Mouse (Mus musculus) ZHBTc4 (cell line): ENCODE data around the gene Tex48.

ENCODE experiments used
- DNase-seq: peaks from one replicate; pipeline ENCODE4 v3.0.0-alpha.2; 2011; ENCODE audit warnings: low read depth, low spot score

Gene Tex48

GRCm38 (mm10) chr4:63622378-63622835 lies at the start of gene Tex48:
Gene Tex48, minus strand, starts transcription at chr4:63622428.
- peak; percentile 43 for DNase-seq

GRCm38 (mm10) chr4:63668255-63668654 lies 46.0 kb upstream of the Tex48 start:
- DNase-seq = no peak

- no peak for DNase-seq
Measured at GRCm38 (mm10) chr4:63665738-63666137, 43.5 kb upstream of the Tex48 start.

- DNase-seq = peak; percentile 9
Measured at GRCm38 (mm10) chr4:63663279-63663678, 41.1 kb upstream of the Tex48 start, which contains the start of gene Gm11214. Gene Gm11214, minus strand, starts transcription at chr4:63663379.

GRCm38 (mm10) chr4:63661857-63662256 lies 39.6 kb upstream of the Tex48 start:
- no peak for DNase-seq

- DNase-seq = no peak
Measured at GRCm38 (mm10) chr4:63661426-63661825, 39.2 kb upstream of the Tex48 start.

GRCm38 (mm10) chr4:63659775-63660174 lies 37.5 kb upstream of the Tex48 start:
- DNase-seq = peak; percentile 27

GRCm38 (mm10) chr4:63659086-63659485 lies 36.9 kb upstream of the Tex48 start:
- DNase-seq = peak; percentile 12

GRCm38 (mm10) chr4:63654381-63654780 lies 32.2 kb upstream of the Tex48 start:
- DNase-seq = no peak

- no peak for DNase-seq
Measured at GRCm38 (mm10) chr4:63643956-63644726, 21.9 kb upstream of the Tex48 start.

GRCm38 (mm10) chr4:63639842-63640241 lies 17.6 kb upstream of the Tex48 start:
- DNase-seq = no peak

- no peak for DNase-seq
Measured at GRCm38 (mm10) chr4:63638603-63639002, 16.4 kb upstream of the Tex48 start.

- no peak for DNase-seq
Measured at GRCm38 (mm10) chr4:63633181-63633580, 11.0 kb upstream of the Tex48 start.

- DNase-seq = no peak
Measured at GRCm38 (mm10) chr4:63627111-63627510, 4.9 kb upstream of the Tex48 start.

GRCm38 (mm10) chr4:63625563-63626080 lies 3.4 kb upstream of the Tex48 start:
- no peak for DNase-seq

GRCm38 (mm10) chr4:63621861-63622260 lies 367 bp downstream of the Tex48 start:
- peak; percentile 10 for DNase-seq

- DNase-seq = no peak
Measured at GRCm38 (mm10) chr4:63608391-63608790, 13.8 kb downstream of the Tex48 start.

GRCm38 (mm10) chr4:63605968-63606367 lies 16.3 kb downstream of the Tex48 start:
- no peak for DNase-seq

- no peak for DNase-seq
Measured at GRCm38 (mm10) chr4:63605545-63605944, 16.7 kb downstream of the Tex48 start.

GRCm38 (mm10) chr4:63604945-63605344 lies 17.3 kb downstream of the Tex48 start, which contains the start of gene Gm11213:
Gene Gm11213, minus strand, starts transcription at chr4:63605261.
- DNase-seq = no peak

GRCm38 (mm10) chr4:63601263-63601662 lies 21.0 kb downstream of the Tex48 start:
- no peak for DNase-seq

GRCm38 (mm10) chr4:63600786-63601185 lies 21.4 kb downstream of the Tex48 start:
- DNase-seq = no peak

- no peak for DNase-seq
Measured at GRCm38 (mm10) chr4:63596010-63596409, 26.2 kb downstream of the Tex48 start.
